Mouse (Mus musculus) adrenal gland, postnatal 14 days (tissue): ENCODE measurements around the gene Gm43191. TPM values are rescaled to one million over a fixed set of nuclear protein-coding genes. Genes with fewer than 3 reads are reported as not detected.
A peak's percentile ranks its signal among the peaks of the same experiment; 100 is the strongest.
"Not testable (repeated sequence)": the region's sequence is repeated elsewhere in the genome, so short reads cannot be mapped to it uniquely, and the experiment has no call there.

Experiments
- DNase-seq: peaks from one replicate; pipeline ENCODE4 v3.0.0; 2021; ENCODE audit warnings: mixed read lengths
- total RNA-seq: library from RNA; stranded (reverse); gene quantifications from 2 replicates; pipeline ENCODE4 v1.2.3, GENCODE M21; 2021

The Gm43191 gene
- total RNA-seq, 1 experiment from 2014 or later: not detected

DNA sequence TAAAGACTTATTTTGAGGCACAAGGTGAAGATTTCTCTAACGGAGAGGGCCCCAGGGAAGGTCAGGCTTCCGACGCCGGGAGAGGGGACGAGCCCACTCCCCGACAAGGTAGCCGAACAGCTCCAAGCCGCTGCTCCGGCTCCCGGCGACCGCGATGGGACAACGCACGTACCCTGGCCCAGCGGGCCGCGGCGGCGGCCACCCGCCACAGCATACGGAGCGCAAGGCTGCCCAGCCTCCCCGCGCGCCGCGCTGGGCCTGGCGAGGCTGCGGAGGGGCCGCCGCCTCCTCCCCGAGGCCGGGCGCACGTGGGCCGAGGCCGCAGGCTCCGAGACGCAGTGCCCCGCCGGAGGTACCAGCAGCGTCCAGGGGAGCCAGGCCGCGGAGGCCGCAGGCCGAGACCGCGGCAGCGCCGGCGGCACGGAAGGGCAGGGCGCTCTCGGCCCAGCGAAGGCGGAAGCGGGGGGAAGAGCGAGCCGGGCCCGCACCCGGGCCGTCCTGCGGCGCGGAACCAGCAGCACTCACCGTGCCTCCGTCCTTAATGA, 19.1 kb downstream of the Gm43191 start:
- DNase-seq: peak; percentile 71

DNA sequence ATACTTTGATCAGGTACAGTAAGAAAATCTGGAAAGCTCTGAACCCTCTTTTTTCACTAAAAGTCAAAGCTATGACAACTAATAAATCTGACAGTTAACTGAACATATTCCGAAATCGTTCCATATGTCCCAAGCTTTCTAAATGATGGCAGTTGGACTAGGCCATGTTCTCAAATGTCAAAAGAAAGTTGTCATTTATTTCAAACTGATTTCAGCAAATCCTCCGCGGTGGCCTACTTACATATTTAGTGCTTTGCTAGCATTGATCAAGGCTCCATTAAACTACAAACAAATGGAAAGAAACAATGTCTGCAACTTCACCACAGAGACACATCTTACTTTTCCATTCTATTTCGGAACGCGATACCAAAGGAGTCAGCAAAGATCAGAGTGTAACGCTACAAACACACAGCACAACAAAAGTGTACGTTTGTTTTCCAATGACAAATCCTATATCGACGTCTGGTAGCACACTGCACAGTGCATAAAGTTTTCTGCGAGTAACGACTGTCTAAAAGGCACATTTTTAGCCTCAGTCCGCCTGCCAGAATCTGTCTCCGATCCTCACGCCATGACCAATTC, 19.7 kb downstream of the Gm43191 start:
- DNase-seq: no peak

DNA sequence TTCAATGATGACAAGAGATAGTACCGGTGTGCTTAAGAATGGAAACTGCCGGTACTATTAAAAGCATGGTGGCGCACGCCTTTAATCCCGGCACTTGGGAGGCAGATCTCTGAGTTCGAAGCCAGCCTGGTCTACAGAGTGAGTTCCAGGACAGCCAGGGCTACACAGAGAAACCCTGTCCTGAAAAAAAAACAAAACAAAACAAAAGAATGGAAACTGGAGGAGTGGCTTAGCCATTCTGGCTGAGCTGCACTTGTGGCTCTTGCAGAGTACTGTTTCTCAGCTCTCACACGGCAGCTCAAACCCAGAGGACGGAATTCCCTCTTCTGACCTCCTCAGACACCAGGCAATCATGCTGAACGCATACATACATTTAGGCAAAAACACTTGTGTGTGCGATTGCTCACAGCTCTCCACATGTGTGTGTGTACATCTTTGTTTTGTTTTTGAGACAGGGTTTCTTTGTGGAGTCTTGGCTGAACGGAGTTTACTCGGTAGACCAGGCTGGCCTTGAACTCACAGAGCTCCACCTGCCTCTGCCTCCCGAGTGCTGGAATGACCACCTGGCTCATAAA, 21.1 kb downstream of the Gm43191 start:
- no peak for DNase-seq

DNA sequence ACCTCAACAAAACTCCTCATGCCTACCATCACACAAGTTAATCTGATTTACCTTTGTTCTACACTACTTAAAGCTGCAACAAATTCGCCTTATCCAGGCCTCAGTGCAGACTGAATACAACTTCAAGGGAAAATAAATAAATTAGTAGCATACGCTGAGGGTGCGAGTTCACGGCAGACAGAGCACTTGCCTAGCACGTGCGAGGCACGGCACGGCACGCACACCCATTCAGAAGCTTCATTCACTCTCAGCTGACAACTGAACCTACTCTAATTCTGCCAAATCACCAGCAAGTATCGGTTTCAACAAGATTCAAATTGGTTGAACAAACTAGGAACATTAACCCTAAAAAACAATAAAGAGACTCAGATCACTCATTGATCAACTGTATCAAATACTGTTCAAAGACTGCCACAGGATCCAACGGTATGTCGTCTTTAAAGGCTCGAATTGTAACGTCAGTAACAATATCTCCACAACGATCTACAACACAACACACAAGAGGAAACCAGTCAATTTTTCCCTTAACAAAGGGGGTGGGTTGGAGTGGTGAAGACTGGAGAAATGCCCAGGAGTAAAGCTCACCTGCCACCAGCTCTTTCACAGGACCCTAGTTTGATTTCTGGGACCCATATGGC, 22.0 kb downstream of the Gm43191 start:
- DNase-seq: no peak

DNA sequence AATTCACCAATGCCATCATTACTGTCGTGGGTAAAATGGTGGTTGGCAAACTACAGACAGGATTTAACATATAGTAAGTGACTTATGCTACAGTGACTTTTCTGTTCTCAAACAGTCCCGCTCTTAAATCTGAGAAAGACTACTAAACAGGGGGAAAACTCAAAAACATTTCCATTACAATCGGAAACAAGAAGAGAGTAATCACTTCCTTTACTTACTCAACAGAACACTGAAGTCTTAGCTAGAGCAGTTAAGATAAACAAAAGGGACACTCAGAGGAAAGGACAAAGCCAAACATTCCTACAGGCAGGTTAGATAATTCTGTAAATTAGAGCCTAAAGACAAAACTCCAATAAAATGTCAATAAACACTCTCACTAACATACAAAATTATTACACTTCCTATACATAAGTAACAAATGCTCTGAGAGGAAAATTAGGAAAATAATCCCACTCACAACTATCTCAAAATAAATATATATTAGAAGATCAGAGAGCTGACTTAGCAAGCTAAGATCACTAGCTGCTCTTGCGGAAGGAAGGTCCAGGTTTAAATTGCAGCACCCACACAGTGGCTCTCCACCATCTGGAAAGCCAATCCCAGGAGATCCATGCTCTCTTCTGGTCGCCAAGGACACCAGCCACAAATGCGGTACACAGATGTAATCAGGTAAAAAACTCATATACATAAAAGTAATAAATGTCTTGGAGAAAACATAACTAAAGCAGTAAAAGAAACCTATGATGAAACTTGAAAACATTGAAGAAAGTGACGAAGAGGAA, 24.7 kb downstream of the Gm43191 start:
- no peak for DNase-seq

DNA sequence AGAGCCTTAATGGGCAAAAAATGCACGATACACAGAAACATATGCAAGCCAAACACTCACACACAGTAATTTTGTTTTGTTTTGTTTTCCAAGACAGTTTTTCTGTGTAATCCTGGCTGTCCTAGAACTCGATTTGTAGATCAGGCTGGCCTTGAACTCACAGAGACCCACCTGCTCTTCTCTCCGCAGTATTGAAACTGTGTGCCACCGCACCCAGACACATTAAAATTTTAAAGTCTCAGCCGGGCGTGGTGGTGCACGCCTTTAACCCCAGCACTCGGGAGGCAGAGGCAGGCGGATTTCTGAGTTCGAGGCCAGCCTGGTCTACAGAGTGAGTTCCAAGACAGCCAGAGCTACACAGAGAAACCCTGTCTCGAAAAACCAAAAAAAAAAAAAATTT, 27.0 kb downstream of the Gm43191 start:
- DNase-seq: not testable (repeated sequence)

DNA sequence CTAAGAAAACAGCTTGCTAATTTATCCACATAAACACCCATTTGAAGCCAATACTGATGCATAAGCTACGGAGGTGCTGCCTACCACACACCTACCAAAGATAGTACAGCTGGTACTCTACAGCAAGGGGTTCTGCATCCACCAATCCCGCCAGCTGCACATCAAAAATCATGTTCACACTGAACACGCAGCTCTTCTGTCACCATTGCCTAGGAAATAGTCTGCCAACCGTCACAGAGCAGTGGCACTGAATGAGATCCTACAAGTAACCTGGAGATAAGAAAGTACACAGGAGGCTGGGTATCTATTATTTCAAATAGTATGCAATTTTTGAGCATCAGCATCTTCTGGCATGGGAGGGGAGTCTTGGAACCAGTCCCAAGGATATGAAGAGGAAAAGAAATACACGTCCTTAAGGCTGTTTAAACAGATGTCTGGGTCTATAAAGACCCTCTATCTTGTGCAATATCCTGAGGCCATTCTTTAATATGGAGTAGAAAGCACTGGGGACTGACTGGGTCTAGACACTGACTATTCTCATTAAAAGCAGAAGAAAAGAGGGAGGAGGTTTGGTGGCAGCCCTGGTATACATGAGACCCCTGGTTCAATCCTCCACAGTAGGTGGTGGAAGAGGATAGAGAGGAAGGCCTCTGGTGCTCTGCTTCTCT, 27.6 kb downstream of the Gm43191 start:
- DNase-seq: no peak

DNA sequence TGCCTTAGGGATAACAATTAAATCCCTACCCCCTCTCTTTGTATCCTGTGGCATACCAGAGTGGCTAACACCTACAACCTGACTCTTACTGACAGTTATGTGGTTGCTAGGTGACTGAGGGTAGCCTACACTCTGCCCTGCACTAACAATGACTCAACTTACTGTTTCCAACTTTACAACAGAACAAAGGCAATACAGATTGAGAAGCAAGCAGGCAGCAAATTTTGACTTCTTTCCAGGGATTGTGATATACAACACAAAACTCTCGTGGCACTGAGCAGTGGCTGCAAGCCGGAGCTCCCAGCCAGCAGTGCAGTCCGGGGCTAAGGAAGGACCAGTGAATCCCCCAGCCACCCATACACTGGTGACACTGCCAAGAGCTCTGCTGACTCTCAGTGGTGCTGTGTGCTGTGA, 29.0 kb downstream of the Gm43191 start:
- DNase-seq: no peak

DNA sequence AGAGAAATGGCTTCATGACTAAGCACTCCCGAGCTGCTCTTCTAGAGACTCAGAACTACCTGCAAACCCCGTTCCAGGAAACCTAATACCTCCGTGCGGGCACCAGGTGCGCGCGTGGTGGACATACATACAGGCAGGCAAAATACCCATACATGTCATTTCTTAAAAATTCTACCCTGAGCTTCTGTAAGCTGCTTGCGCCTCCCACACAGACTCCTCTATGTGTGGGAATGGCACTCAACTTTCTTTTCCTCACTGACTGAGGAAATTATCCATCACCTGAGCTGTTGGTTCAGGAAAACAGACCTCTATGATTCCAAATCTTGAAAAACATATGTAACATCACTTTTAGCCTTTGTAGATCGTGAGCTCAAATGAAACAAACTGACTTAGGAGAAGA, 30.4 kb downstream of the Gm43191 start:
- no peak for DNase-seq

DNA sequence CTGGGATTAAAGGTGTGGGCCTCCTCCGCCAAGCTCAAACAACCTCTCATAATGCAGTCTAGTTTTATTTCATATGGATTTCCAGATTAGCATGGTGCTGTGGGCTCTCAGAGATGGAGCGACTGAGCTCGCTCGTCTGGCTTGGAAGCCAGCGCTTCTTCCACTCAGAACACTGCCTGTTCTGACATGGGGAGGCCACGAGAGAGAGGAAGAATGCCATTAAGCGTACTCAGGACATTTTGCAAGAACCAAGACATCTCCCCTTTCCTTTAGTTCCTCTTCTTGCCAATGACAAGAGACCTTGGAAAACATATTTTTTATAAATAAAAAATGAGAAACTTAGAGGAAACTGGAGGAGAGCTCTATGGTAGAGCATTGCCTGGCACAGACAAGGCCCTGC, 32.3 kb downstream of the Gm43191 start:
- no peak for DNase-seq

DNA sequence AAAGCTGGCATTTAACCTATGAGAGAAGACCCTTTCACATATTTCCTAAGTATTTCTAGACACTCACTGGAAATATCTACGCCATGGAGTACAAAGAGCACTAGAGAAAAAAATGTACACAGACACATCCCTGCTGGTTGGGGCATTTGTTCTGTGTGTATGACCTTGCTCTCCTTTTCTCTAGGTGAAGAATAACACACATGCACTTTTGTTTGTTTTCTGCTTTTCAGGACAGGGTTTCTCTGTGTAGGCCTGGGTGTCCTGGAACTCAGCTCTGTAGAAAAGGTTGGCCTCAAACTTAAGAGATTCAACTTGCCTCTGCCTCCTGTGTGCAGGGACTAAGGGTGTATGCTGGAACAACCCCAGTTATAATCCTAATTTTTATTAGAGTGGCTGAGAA, 34.7 kb downstream of the Gm43191 start:
- DNase-seq: no peak

DNA sequence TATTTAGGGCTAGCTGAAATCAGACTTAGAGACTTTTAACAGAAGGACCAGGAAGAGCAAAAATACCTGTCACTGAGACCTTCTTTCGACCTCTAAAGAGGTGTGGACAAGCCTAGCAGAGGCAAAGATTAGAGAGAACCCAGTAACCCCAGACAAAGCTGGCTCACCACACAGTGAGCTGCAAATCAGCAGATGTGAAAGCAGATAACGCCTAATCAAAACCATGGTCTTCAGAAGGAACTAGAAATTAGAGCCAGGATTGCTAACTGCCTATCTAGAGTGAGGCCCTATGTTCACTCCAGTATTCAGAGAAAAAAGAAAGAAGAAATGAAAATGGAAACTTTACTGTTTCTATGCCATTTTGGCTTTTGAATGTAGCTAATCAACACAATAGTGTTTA, 38.7 kb downstream of the Gm43191 start:
- no peak for DNase-seq

DNA sequence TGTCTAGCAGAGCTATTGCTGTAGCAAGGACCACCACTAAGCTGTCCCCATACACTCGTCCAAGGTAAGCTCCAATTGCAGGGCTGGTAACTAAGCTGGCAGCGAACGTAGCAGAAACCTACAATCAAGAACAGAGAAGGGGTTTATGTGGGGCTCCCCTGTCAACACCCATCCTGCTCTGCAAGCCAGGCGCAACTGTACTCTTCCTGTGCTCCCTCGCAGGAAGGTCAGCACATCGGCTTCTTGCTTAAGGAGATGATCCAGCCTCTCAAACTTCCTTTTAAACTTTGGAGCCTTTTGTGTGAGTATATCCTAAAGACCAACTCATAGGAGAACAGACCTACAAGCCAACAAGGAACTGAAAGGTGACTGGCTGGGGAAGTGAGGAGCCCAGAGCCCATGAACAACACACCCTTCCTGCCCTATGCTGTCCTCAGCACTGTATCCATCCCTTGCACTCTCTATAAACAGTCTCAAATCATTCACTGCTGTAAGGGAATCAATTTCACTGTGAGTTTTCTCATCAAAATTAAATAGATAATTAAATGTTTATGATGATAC, 39.2 kb downstream of the Gm43191 start:
- no peak for DNase-seq

DNA sequence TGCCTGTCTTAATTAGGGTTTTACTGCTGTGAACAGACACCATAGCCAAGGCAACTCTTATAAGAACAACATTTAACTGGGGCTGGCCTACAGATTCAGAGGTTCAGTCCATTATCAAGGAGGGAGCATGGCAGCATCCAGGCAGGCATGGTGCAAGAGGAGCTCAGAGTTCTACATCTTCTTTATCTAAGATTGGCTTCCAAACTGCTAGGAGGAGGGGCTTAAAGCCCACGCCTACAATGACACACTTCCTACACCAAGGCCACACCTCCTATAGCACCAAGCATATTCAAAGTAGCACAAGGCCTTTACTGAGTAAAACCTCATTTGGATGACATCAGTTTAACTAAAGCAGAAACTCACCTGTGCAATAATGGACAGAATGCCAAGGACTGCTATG, 41.0 kb downstream of the Gm43191 start:
- DNase-seq: no peak

DNA sequence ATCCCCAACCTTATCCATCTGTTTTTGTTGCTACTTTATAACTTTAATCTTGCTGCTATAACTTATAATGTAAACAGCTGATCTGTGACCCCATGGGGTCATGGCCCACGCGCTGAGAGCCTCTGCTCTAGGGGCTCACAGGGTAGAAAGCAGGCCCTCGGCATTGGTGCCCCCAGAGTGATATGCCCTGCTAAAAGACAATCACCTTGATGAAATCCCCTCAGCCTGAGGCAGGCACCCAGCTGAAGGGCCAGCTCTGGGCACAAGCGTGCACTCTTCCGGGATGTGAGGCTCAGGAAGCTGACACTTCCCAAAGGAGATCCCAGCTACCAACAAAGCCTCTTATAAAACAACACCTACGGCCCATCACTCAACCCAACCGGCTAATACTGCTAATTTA, 42.5 kb downstream of the Gm43191 start:
- no peak for DNase-seq

DNA sequence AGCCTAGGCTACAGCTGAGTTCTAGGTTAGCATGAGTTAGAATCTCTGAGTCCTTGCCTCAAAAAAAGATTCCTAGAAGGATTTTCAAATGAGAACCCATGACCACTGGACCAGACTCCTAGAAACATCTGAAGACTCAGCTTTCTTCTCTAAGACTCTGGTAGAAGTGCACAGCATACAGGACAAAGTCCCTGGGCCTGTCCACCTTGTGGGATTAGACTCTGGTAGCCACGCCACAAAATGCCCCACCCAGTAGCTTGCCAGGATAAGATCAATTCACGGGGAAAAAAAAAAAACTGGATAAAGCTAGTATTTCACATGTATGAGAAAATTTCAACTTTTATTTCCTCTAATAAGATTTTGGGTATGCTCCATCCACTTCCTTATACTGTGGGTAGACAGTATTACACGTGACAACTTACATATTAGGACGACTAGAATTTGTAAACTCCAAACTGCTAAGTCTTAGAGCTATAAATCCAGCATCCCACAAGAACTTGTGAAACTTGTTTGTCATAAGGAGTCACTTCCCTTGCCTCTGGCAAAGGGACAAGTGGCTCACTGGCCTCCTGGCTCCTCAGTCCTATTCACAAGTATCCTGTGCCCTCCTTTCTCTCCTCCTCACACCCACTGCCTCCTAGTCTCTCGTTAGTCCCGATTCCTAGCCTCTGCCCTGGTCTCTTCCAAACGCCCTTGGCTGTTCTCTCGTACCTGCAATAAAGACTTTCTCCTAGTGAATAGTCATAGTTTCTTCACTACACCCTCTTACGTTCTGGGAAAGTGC, 43.2 kb downstream of the Gm43191 start:
- DNase-seq: no peak

DNA sequence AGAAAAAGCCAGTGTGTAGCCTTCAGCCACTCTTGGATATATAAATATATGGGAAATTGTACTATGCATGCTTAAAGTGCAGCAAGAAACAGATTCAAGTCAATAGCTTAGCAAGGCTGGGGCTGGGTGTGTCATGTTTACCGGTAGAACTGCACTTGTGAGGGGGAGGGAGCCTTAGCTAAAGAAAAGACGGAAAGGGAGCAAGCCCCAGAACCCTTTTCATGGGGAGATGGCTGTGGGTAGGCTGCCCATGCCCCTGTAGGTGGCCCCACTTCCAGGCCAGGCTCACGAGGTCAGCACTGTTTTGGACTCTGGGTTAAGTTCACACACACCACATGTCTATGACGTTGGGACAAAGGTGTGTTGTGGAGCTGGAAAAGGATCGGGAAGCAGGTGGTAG, 45.3 kb downstream of the Gm43191 start:
- DNase-seq: no peak

DNA sequence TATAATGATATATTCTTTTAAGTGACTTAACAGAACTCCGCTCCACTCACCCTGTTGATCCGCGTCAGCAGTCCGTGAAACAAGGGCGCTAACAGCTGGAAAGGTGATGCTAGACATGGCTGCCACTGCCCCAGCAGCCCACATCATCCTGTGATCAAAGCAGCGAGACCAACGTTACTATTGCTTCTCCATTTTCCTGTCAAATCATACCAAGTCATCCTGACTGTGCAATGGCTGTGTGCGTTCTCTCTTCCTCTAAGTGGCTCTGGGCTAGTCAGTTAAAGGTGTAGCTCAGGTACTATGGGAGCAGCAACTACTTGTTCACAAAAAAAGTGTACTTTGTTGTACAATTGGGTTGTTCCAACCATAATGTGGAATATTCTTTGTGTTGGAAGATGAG, 46.2 kb downstream of the Gm43191 start:
- no peak for DNase-seq

DNA sequence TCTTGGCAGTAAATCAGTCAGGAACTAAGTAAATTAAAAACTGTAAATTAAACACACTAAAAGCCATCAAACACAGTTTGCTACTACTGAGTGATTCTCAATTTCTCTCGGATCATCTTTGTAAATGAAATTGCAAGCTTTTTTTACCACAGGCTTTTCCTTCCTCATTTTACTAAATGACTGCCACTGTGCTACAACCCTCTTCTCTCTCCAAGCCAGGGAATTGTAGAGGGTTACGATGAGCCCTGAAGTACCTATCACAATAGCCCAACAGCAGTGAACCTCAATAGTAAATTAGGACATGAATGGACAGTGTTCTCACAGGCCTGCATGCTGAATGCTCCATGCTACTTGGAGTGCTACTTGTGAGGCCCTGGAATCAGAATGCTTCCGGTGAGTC, 47.0 kb downstream of the Gm43191 start:
- no peak for DNase-seq

DNA sequence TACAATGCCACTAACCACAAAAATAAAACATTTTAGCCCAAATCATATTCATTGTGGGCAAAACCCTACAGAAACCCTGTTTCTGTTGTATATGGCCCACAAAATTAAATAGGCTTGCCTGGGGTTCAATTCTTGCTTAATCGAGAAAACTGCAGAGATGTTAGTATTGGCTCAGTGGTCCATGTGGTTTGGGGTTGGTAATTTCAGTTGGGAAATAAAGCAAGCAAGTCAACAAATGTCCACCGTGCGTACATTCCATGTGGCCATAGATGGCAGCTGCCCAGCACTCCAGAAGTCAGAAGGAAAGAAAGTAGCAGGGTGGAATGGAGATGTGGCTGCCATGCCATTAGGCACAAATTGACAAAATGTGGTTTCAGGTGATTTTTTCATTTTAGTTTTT, 48.1 kb downstream of the Gm43191 start:
- no peak for DNase-seq

DNA sequence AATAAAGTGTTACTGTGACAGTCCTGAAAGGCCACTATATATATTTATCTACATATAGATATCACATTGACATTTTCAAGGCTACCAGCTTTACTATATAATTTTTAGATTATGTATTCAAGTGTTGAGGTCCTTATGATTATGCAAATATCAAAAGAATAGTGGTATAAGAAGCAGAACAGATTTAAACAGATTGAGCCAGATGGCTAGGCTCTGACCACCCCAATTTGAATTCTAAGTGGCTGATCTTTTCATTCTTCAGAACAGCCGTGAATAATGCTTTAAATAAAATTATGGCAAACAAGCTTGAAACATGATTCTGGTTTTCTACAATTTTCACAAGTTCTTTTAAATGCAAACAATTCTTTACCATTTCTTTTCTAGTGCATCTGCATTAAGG, 49.6 kb downstream of the Gm43191 start:
- no peak for DNase-seq
